Mouse (Mus musculus): ENCODE data around the gene Hes5. TPM values are rescaled to one million over a fixed set of nuclear protein-coding genes. Genes with fewer than 3 reads are reported as not detected.
A peak's percentile ranks its signal among the peaks of the same experiment; 100 is the strongest.

Hes5 gene
- polyA plus RNA-seq, 1 experiment from 2014 or later, result 5.8 TPM

GRCm38 (mm10) chr4:154999379-154999778 is 38.7 kb downstream of the Hes5 start:
- no peaks in the 10 kb centered on the region for H3K9me3 ChIP-seq (replicated peaks; ENCODE audit: low read length)
- no peak overlapping the region for H3K9ac ChIP-seq (ENCODE audit: low read depth, low read length)
- H3K36me3 ChIP-seq (ENCODE audit: insufficient read depth, low read length), result no peaks in the 10 kb centered on the region
- no peak overlapping the region for H3K27ac ChIP-seq
- no peak for ATAC-seq (replicated peaks; ENCODE audit: low FRiP score, low read depth)
- H3K27me3 ChIP-seq (ENCODE audit: insufficient read depth, low read length), result no peaks in the 10 kb centered on the region
- H3K4me1 ChIP-seq (replicated peaks; ENCODE audit: insufficient read depth, low read length), result no peaks in the 10 kb centered on the region
- no peak for DNase-seq (ENCODE audit: low spot score)
- H3K4me2 ChIP-seq (ENCODE audit: low read length), result no peak overlapping the region
- 77% methylated on average over 5 of the region's 5 CpGs for WGBS
- no peak for TF ChIP-seq CTCF (IDR thresholded peaks at IDR 0.05; ENCODE audit: low read depth)
- H3K4me3 ChIP-seq (replicated peaks; ENCODE audit: low read depth, low read length), result no peak overlapping the region

DNA sequence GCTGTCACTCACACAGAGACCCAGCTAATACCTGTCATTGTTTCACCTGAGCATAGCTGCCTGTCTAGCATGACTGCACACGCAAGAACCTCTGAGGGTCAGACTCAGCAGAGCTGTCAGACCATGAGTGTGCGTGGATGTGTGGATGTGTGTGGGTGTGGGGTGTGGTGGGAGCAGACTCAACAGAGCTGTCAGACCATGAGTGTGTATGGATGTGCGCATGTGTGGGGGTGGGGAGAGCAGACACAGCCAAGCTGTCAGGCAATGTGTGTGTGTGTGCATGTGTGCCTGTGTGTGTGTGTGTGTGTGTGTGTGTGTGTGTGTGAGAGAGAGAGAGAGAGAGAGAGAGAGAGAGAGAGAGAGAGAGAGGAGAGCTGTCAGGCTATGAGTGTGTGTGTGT is 44.6 kb downstream of the Hes5 start:
- no peaks in the 10 kb centered on the region for H3K9me3 ChIP-seq (replicated peaks; ENCODE audit: low read length)
- ATAC-seq (replicated peaks; ENCODE audit: low FRiP score, low read depth), result 0 out of 2 replicates have a peak, but pooled peaks have one; percentile 42
- 55% methylated on average over 3 of the region's 3 CpGs for WGBS
- no peaks in the 10 kb centered on the region for H3K27me3 ChIP-seq (ENCODE audit: insufficient read depth, low read length)
- no peaks in the 10 kb centered on the region for H3K36me3 ChIP-seq (ENCODE audit: insufficient read depth, low read length)
- H3K4me2 ChIP-seq (ENCODE audit: low read length), result no peak overlapping the region
- no peak overlapping the region for H3K27ac ChIP-seq
- no peak for DNase-seq (ENCODE audit: low spot score)
- no peak overlapping the region for H3K9ac ChIP-seq (ENCODE audit: low read depth, low read length)
- H3K4me1 ChIP-seq (replicated peaks; ENCODE audit: insufficient read depth, low read length), result no peaks in the 10 kb centered on the region
- no peak overlapping the region for H3K4me3 ChIP-seq (replicated peaks; ENCODE audit: low read depth, low read length)
- no peak for TF ChIP-seq CTCF (IDR thresholded peaks at IDR 0.05; ENCODE audit: low read depth)

- Histone ChIP-seq H3K36me3 (ENCODE audit: insufficient read depth, low read length) (no peaks in the 10 kb centered on the region), H3K9me3 (replicated peaks; ENCODE audit: low read length) (no peaks in the 10 kb centered on the region), H3K27ac (no peak overlapping the region), H3K27me3 (ENCODE audit: insufficient read depth, low read length) (no peaks in the 10 kb centered on the region), H3K4me1 (replicated peaks; ENCODE audit: insufficient read depth, low read length) (no peaks in the 10 kb centered on the region), H3K4me3 (replicated peaks; ENCODE audit: low read depth, low read length) (no peak overlapping the region), H3K4me2 (ENCODE audit: low read length) (no peak overlapping the region), H3K9ac (ENCODE audit: low read depth, low read length) (no peak overlapping the region)
- DNase-seq (ENCODE audit: low spot score) (no peak), ATAC-seq (replicated peaks; ENCODE audit: low FRiP score, low read depth) (no peak)
- WGBS, result 53% methylated on average over 10 of the region's 10 CpGs
- no peak for TF ChIP-seq CTCF (IDR thresholded peaks at IDR 0.05; ENCODE audit: low read depth)
These were observed 45.6 kb downstream of the Hes5 start for GRCm38 (mm10) chr4:155006296-155006695.

DNA sequence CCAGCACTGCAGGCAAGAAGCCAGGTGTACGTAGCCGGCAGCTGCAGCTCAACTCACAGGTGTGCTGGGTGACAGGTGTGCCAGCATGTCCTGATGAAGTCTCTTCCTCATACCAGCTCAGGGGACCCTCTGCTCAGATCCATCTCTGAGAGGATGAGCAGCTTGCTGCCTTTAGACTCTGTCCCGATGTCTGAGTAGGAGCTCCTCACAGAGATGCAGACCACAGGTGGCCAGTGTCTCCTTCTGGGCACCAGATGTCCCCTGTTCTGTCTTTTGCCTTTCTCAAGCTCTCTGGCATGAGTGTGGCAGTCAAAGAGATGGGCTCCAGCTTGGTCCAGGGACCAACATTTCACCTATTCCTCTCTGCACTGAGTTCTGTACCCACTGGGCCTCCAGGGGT is 46.9 kb downstream of the Hes5 start:
- no peak for ATAC-seq (replicated peaks; ENCODE audit: low FRiP score, low read depth)
- Histone ChIP-seq H3K36me3 (ENCODE audit: insufficient read depth, low read length) (no peaks in the 10 kb centered on the region), H3K27ac (no peak overlapping the region), H3K4me2 (ENCODE audit: low read length) (no peak overlapping the region), H3K4me1 (replicated peaks; ENCODE audit: insufficient read depth, low read length) (no peaks in the 10 kb centered on the region), H3K27me3 (ENCODE audit: insufficient read depth, low read length) (no peaks in the 10 kb centered on the region), H3K4me3 (replicated peaks; ENCODE audit: low read depth, low read length) (no peak overlapping the region), H3K9ac (ENCODE audit: low read depth, low read length) (no peak overlapping the region), H3K9me3 (replicated peaks; ENCODE audit: low read length) (no peaks in the 10 kb centered on the region)
- DNase-seq (ENCODE audit: low spot score), result no peak
- WGBS, result 87% methylated on average over 3 of the region's 3 CpGs
- TF ChIP-seq CTCF (IDR thresholded peaks at IDR 0.05; ENCODE audit: low read depth), result no peak

DNA sequence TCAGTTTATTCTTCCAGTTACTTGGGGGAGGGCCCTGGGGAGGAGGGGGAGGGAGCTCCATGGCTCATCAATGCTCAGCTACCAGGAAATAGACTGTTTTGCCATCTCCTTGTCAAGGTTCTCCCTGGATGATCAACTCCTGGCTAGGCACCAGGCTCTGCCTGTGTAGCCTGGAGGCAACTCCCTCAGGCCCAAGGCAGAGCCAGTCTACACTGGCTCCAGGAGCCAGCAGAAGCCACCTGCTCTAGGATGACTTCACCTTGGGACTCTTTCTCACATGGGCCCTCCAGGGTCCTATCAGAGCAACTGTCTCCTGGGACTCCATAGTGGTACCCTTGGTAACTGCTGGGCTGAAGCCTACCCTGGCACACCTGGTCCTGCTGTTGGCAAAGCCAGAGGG is 47.4 kb downstream of the Hes5 start:
- no peak for ATAC-seq (replicated peaks; ENCODE audit: low FRiP score, low read depth)
- Histone ChIP-seq H3K4me1 (replicated peaks; ENCODE audit: insufficient read depth, low read length) (no peaks in the 10 kb centered on the region), H3K9me3 (replicated peaks; ENCODE audit: low read length) (no peaks in the 10 kb centered on the region), H3K4me3 (replicated peaks; ENCODE audit: low read depth, low read length) (no peak overlapping the region), H3K4me2 (ENCODE audit: low read length) (no peak overlapping the region), H3K27ac (no peak overlapping the region), H3K9ac (ENCODE audit: low read depth, low read length) (no peak overlapping the region), H3K36me3 (ENCODE audit: insufficient read depth, low read length) (no peaks in the 10 kb centered on the region), H3K27me3 (ENCODE audit: insufficient read depth, low read length) (no peaks in the 10 kb centered on the region)
- no peak for DNase-seq (ENCODE audit: low spot score)
- TF ChIP-seq CTCF (IDR thresholded peaks at IDR 0.05; ENCODE audit: low read depth), result no peak

DNA sequence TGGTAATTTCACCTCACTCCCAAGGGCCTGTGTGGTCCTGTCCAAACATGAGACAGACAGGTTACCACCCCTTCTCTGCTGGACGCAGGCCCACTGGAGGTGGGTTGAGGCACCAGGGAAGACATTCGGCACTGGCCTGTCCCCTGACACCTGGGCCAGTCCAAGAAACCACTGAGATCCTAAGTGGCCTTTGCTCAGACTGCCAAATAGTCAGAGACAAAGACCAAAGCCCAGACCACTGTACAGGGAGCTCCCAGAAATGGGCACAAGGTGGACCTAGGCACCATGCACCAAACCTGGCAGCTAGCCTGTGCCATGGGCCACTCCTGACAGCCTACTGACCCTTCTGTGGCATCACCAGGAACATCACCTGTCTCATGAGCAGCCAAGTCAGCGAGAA is 48.5 kb downstream of the Hes5 start:
- Histone ChIP-seq H3K27me3 (ENCODE audit: insufficient read depth, low read length) (no peaks in the 10 kb centered on the region), H3K27ac (no peak overlapping the region), H3K4me1 (replicated peaks; ENCODE audit: insufficient read depth, low read length) (no peaks in the 10 kb centered on the region), H3K9ac (ENCODE audit: low read depth, low read length) (no peak overlapping the region), H3K4me2 (ENCODE audit: low read length) (no peak overlapping the region), H3K36me3 (ENCODE audit: insufficient read depth, low read length) (no peaks in the 10 kb centered on the region), H3K4me3 (replicated peaks; ENCODE audit: low read depth, low read length) (no peak overlapping the region), H3K9me3 (replicated peaks; ENCODE audit: low read length) (no peaks in the 10 kb centered on the region)
- no peak for TF ChIP-seq CTCF (IDR thresholded peaks at IDR 0.05; ENCODE audit: low read depth)
- 79% methylated on average over 3 of the region's 3 CpGs for WGBS
- DNase-seq (ENCODE audit: low spot score) (no peak), ATAC-seq (replicated peaks; ENCODE audit: low FRiP score, low read depth) (no peak)

GRCm38 (mm10) chr4:155010870-155011269 is 50.1 kb downstream of the Hes5 start:
- Histone ChIP-seq H3K36me3 (ENCODE audit: insufficient read depth, low read length) (no peaks in the 10 kb centered on the region), H3K4me1 (replicated peaks; ENCODE audit: insufficient read depth, low read length) (no peaks in the 10 kb centered on the region), H3K4me2 (ENCODE audit: low read length) (no peak overlapping the region), H3K27me3 (ENCODE audit: insufficient read depth, low read length) (no peaks in the 10 kb centered on the region), H3K4me3 (replicated peaks; ENCODE audit: low read depth, low read length) (no peak overlapping the region), H3K9ac (ENCODE audit: low read depth, low read length) (no peak overlapping the region), H3K9me3 (replicated peaks; ENCODE audit: low read length) (no peaks in the 10 kb centered on the region), H3K27ac (no peak overlapping the region)
- DNase-seq (ENCODE audit: low spot score) (no peak), ATAC-seq (replicated peaks; ENCODE audit: low FRiP score, low read depth) (no peak)
- 85% methylated on average over 5 of the region's 5 CpGs for WGBS
- no peak for TF ChIP-seq CTCF (IDR thresholded peaks at IDR 0.05; ENCODE audit: low read depth)
